Mouse (Mus musculus) megakaryocyte-erythroid progenitor cell, adult 5 weeks (primary cell): ENCODE measurements around the gene Olfr898. TPM values are rescaled to one million over a fixed set of nuclear protein-coding genes. Genes with fewer than 3 reads are reported as not detected.

Experiments used
- polyA plus RNA-seq: library from polyadenylated mRNA; stranded (reverse); fragments of >175 nt; gene quantifications from 2 replicates; pipeline ENCODE4 v1.2.3, GENCODE M21; 2012

Olfr898 gene
- 0.03 and 0.04 TPM in 2 replicates for polyA plus RNA-seq

GRCm38 (mm10) chr9:38348111-38348510 lies at the start of gene Olfr898:
Olfr898 (plus strand) TSS chr9:38348411.

DNA sequence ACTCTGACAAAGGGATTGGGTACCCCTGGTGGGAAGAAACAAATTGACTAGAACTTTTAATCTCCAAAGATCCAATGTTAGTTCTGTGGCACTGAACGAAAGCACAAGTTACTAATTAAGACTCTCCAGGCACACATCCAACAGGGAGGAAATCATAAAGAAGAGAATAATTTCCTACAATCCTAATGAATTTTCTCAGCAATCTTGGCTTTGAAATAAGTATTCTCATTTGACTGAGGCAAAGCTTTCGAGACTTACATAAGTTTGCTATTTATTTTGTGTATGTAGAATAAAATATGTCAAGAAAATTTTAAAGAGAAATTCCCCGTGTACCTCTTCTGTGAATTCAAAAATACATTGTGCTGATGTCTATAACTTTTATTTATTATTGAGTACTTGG lies 19.5 kb upstream of the Olfr898 start, which contains the start of gene Olfr25:
Olfr25 (plus strand) TSS at position 301 of the 400 bp plus-strand sequence.

DNA sequence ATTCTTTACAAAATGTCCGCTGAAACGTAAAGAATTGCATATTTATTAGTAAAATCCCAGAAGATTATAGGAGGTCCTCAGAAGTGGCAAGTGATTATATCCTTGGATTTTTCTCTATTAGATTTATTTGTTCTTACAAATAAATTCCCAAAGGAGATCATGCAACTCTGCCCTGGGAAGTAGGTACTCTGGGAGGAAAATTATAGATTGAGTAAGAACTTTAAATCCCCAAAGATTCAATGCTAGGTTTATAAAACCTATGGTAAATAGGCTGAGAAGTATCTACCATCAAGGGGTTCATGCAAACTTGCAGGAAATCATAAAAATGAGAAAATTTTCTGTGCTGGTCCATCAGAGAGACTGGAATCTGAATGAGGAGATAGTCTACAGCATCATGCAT lies 18.4 kb downstream of the Olfr898 start, which contains the start of gene Olfr250:
Olfr250 (plus strand) TSS at position 301 of the 400 bp plus-strand sequence.

DNA sequence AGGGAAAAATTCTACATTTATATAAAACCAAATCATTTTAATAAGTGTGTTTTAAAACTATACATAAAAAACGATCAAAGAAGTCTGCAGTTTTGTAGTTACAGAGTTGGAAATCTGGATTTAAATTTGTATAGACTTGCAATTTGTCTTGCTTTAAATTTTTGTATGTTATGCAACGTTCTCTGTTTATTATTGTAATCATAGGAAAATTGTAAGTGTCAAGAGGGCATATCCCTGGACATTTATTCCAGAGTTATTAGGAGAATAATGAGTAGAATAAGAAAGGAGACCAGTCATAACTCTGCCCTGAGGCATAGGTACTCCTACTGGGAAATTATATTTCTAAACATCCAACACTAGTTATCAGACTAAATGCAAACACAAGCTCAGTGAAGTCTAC lies 28.6 kb downstream of the Olfr898 start, which contains the start of gene Olfr251:
Olfr251 (plus strand) TSS at position 301 of the 400 bp plus-strand sequence.

DNA sequence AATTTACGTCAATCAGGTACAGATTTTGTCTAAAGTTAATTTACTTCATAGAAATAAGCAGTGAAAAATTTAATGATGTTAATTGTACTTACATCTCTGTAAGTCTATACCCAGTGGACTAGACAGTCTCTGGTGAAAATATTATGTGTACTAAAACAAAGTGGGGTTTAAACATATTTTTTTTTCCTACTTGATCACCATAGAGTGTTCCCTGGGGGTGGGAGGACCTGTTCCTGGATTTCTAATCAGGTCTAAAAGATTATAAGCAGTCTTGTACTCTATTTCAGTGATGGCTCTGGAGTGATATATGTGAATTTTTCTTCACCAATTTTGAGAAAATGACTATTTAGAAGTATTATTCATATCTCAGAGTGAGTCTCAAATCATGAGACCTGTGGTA lies 53.2 kb downstream of the Olfr898 start, which contains the start of gene Olfr147:
Olfr147 (plus strand) TSS at position 301 of the 400 bp plus-strand sequence.

Other genes starting within 250 kb of the Olfr898 start
- not detected in 2 replicates for gene Olfr888, start 240.3 kb upstream of the Olfr898 start, polyA plus RNA-seq
- gene Olfr889, start 233.2 kb upstream of the Olfr898 start, polyA plus RNA-seq, result not detected in 2 replicates
- not detected in 2 replicates for gene Olfr890, start 205.9 kb upstream of the Olfr898 start, polyA plus RNA-seq
- gene Olfr891, start 167.6 kb upstream of the Olfr898 start, polyA plus RNA-seq, result not detected in 2 replicates
- gene Olfr893, start 140.0 kb upstream of the Olfr898 start, polyA plus RNA-seq, result not detected in 2 replicates
- gene Olfr894, start 130.4 kb upstream of the Olfr898 start, polyA plus RNA-seq, result not detected in 2 replicates
- gene Olfr143, start 95.6 kb upstream of the Olfr898 start, polyA plus RNA-seq, result not detected in 2 replicates
- not detected in 2 replicates for gene Olfr895, start 80.6 kb upstream of the Olfr898 start, polyA plus RNA-seq
- gene Olfr896-ps1, start 57.3 kb upstream of the Olfr898 start, polyA plus RNA-seq, result not detected in 2 replicates
- gene Olfr25, start 19.4 kb upstream of the Olfr898 start, polyA plus RNA-seq, result 0.02 TPM in 1 of 2 replicates, not detected in the other
- gene Olfr250, start 18.5 kb downstream of the Olfr898 start, polyA plus RNA-seq, result not detected in 2 replicates
- gene Olfr251, start 28.7 kb downstream of the Olfr898 start, polyA plus RNA-seq, result not detected in 2 replicates
- not detected in 2 replicates for gene Olfr147, start 53.3 kb downstream of the Olfr898 start, polyA plus RNA-seq
- gene Olfr901, start 81.0 kb downstream of the Olfr898 start, polyA plus RNA-seq, result not detected in 2 replicates
- not detected in 2 replicates for gene Olfr902, start 99.2 kb downstream of the Olfr898 start, polyA plus RNA-seq
- 0.02 TPM in 1 of 2 replicates, not detected in the other for gene Olfr904, start 114.7 kb downstream of the Olfr898 start, polyA plus RNA-seq
- gene Olfr905, start 122.7 kb downstream of the Olfr898 start, polyA plus RNA-seq, result not detected in 2 replicates
- gene Olfr906, start 138.7 kb downstream of the Olfr898 start, polyA plus RNA-seq, result not detected in 2 replicates
- gene Olfr907, start 147.4 kb downstream of the Olfr898 start, polyA plus RNA-seq, result not detected in 2 replicates
- gene Olfr911-ps1, start 173.2 kb downstream of the Olfr898 start, polyA plus RNA-seq, result not detected in 2 replicates
- gene Olfr910, start 189.4 kb downstream of the Olfr898 start, polyA plus RNA-seq, result not detected in 2 replicates
- not detected in 2 replicates for gene Olfr912, start 231.8 kb downstream of the Olfr898 start, polyA plus RNA-seq
- gene Olfr913, start 244.3 kb downstream of the Olfr898 start, polyA plus RNA-seq, result not detected in 2 replicates